Mouse (Mus musculus): ENCODE data around the gene Tmem163. TPM values are rescaled to one million over a fixed set of nuclear protein-coding genes. Genes with fewer than 3 reads are reported as not detected.

Gene Tmem163
- polyA plus RNA-seq, 1 experiment from 2014 or later: 0.84 TPM

GRCm38 (mm10) chr1:127513140-127513539 is 166.2 kb downstream of the Tmem163 start:
- no peak overlapping the region for H3K4me2 ChIP-seq (ENCODE audit: low read length)
- no peaks in the 10 kb centered on the region for H3K36me3 ChIP-seq (ENCODE audit: control insufficient read depth, insufficient read depth, low read length)
- ATAC-seq (replicated peaks; ENCODE audit: low FRiP score, low TSS enrichment, low read depth) (no peak), DNase-seq (ENCODE audit: low spot score) (no peak)
- H3K4me3 ChIP-seq (ENCODE audit: low read depth, low read length): no peak overlapping the region
- H3K9ac ChIP-seq (ENCODE audit: low read length): no peak overlapping the region
- H3K4me1 ChIP-seq (replicated peaks; ENCODE audit: control insufficient read depth, insufficient read depth, low read length): no peaks in the 10 kb centered on the region
- no peak overlapping the region for H3K27ac ChIP-seq (ENCODE audit: low read depth)
- H3K9me3 ChIP-seq (ENCODE audit: control insufficient read depth, low read length): no peaks in the 10 kb centered on the region
- H3K27me3 ChIP-seq (replicated peaks; ENCODE audit: control insufficient read depth, insufficient read depth, low read length): no peaks in the 10 kb centered on the region
- WGBS: 84% methylated on average over 8 of the region's 8 CpGs

- no peak overlapping the region for H3K4me3 ChIP-seq (ENCODE audit: low read depth, low read length)
- DNase-seq (ENCODE audit: low spot score): no peak
- no peaks in the 10 kb centered on the region for H3K4me1 ChIP-seq (replicated peaks; ENCODE audit: control insufficient read depth, insufficient read depth, low read length)
- no peak overlapping the region for H3K9ac ChIP-seq (ENCODE audit: low read length)
- no peaks in the 10 kb centered on the region for H3K27me3 ChIP-seq (replicated peaks; ENCODE audit: control insufficient read depth, insufficient read depth, low read length)
- no peaks in the 10 kb centered on the region for H3K9me3 ChIP-seq (ENCODE audit: control insufficient read depth, low read length)
- no peak overlapping the region for H3K27ac ChIP-seq (ENCODE audit: low read depth)
- WGBS: 77% methylated on average over 6 of the region's 6 CpGs
- no peak overlapping the region for H3K4me2 ChIP-seq (ENCODE audit: low read length)
- no peak for ATAC-seq (replicated peaks; ENCODE audit: low FRiP score, low TSS enrichment, low read depth)
- no peaks in the 10 kb centered on the region for H3K36me3 ChIP-seq (ENCODE audit: control insufficient read depth, insufficient read depth, low read length)
These were observed 166.6 kb downstream of the Tmem163 start for GRCm38 (mm10) chr1:127512709-127513108.

- Histone ChIP-seq H3K4me2 (ENCODE audit: low read length) (no peak overlapping the region), H3K27ac (ENCODE audit: low read depth) (no peak overlapping the region), H3K9me3 (ENCODE audit: control insufficient read depth, low read length) (no peaks in the 10 kb centered on the region), H3K4me3 (ENCODE audit: low read depth, low read length) (no peak overlapping the region), H3K4me1 (replicated peaks; ENCODE audit: control insufficient read depth, insufficient read depth, low read length) (no peaks in the 10 kb centered on the region), H3K9ac (ENCODE audit: low read length) (no peak overlapping the region), H3K36me3 (ENCODE audit: control insufficient read depth, insufficient read depth, low read length) (no peaks in the 10 kb centered on the region), H3K27me3 (replicated peaks; ENCODE audit: control insufficient read depth, insufficient read depth, low read length) (no peaks in the 10 kb centered on the region)
- 82% methylated on average over 6 of the region's 6 CpGs for WGBS
- DNase-seq (ENCODE audit: low spot score) (no peak), ATAC-seq (replicated peaks; ENCODE audit: low FRiP score, low TSS enrichment, low read depth) (no peak)
These were observed 168.0 kb downstream of the Tmem163 start for GRCm38 (mm10) chr1:127511362-127511761.

GRCm38 (mm10) chr1:127508921-127509320 is 170.4 kb downstream of the Tmem163 start:
- no peak for ATAC-seq (replicated peaks; ENCODE audit: low FRiP score, low TSS enrichment, low read depth)

GRCm38 (mm10) chr1:127508067-127508739 is 171.1 kb downstream of the Tmem163 start:
- Histone ChIP-seq H3K27ac (ENCODE audit: low read depth) (no peak overlapping the region), H3K9me3 (ENCODE audit: control insufficient read depth, low read length) (no peaks in the 10 kb centered on the region), H3K36me3 (ENCODE audit: control insufficient read depth, insufficient read depth, low read length) (no peaks in the 10 kb centered on the region), H3K4me3 (ENCODE audit: low read depth, low read length) (no peak overlapping the region), H3K4me2 (ENCODE audit: low read length) (no peak overlapping the region), H3K9ac (ENCODE audit: low read length) (no peak overlapping the region), H3K4me1 (replicated peaks; ENCODE audit: control insufficient read depth, insufficient read depth, low read length) (no peaks in the 10 kb centered on the region), H3K27me3 (replicated peaks; ENCODE audit: control insufficient read depth, insufficient read depth, low read length) (no peaks in the 10 kb centered on the region)
- 79% methylated on average over 16 of the region's 16 CpGs for WGBS
- ATAC-seq (replicated peaks; ENCODE audit: low FRiP score, low TSS enrichment, low read depth) (no peak), DNase-seq (ENCODE audit: low spot score) (no peak)

More at GRCm38 (mm10) chr1:127508921-127509320, 170.4 kb downstream of the Tmem163 start:
- no peaks in the 10 kb centered on the region for H3K4me1 ChIP-seq (replicated peaks; ENCODE audit: control insufficient read depth, insufficient read depth, low read length)
- no peaks in the 10 kb centered on the region for H3K9me3 ChIP-seq (ENCODE audit: control insufficient read depth, low read length)
- H3K4me2 ChIP-seq (ENCODE audit: low read length): no peak overlapping the region
- DNase-seq (ENCODE audit: low spot score): no peak
- no peaks in the 10 kb centered on the region for H3K36me3 ChIP-seq (ENCODE audit: control insufficient read depth, insufficient read depth, low read length)
- no peak overlapping the region for H3K27ac ChIP-seq (ENCODE audit: low read depth)
- H3K27me3 ChIP-seq (replicated peaks; ENCODE audit: control insufficient read depth, insufficient read depth, low read length): no peaks in the 10 kb centered on the region
- no peak overlapping the region for H3K4me3 ChIP-seq (ENCODE audit: low read depth, low read length)
- 82% methylated on average over 8 of the region's 8 CpGs for WGBS
- H3K9ac ChIP-seq (ENCODE audit: low read length): no peak overlapping the region

GRCm38 (mm10) chr1:127507042-127507650 is 172.2 kb downstream of the Tmem163 start:
- Histone ChIP-seq H3K4me3 (ENCODE audit: low read depth, low read length) (no peak overlapping the region), H3K9ac (ENCODE audit: low read length) (no peak overlapping the region), H3K4me2 (ENCODE audit: low read length) (no peak overlapping the region), H3K36me3 (ENCODE audit: control insufficient read depth, insufficient read depth, low read length) (no peaks in the 10 kb centered on the region), H3K27me3 (replicated peaks; ENCODE audit: control insufficient read depth, insufficient read depth, low read length) (no peaks in the 10 kb centered on the region), H3K27ac (ENCODE audit: low read depth) (no peak overlapping the region), H3K4me1 (replicated peaks; ENCODE audit: control insufficient read depth, insufficient read depth, low read length) (no peaks in the 10 kb centered on the region), H3K9me3 (ENCODE audit: control insufficient read depth, low read length) (no peaks in the 10 kb centered on the region)
- DNase-seq (ENCODE audit: low spot score) (no peak), ATAC-seq (replicated peaks; ENCODE audit: low FRiP score, low TSS enrichment, low read depth) (no peak)
- WGBS: 79% methylated on average over 10 of the region's 10 CpGs

- WGBS: 79% methylated on average over 17 of the region's 17 CpGs
- H3K4me1 ChIP-seq (replicated peaks; ENCODE audit: control insufficient read depth, insufficient read depth, low read length): no peaks in the 10 kb centered on the region
- H3K27me3 ChIP-seq (replicated peaks; ENCODE audit: control insufficient read depth, insufficient read depth, low read length): no peaks in the 10 kb centered on the region
- DNase-seq (ENCODE audit: low spot score) (no peak), ATAC-seq (replicated peaks; ENCODE audit: low FRiP score, low TSS enrichment, low read depth) (no peak)
- no peak overlapping the region for H3K4me3 ChIP-seq (ENCODE audit: low read depth, low read length)
- no peaks in the 10 kb centered on the region for H3K36me3 ChIP-seq (ENCODE audit: control insufficient read depth, insufficient read depth, low read length)
- H3K9me3 ChIP-seq (ENCODE audit: control insufficient read depth, low read length): no peaks in the 10 kb centered on the region
- no peak overlapping the region for H3K9ac ChIP-seq (ENCODE audit: low read length)
- H3K27ac ChIP-seq (ENCODE audit: low read depth): no peak overlapping the region
- no peak overlapping the region for H3K4me2 ChIP-seq (ENCODE audit: low read length)
These were observed 178.6 kb downstream of the Tmem163 start for GRCm38 (mm10) chr1:127500701-127501100.

GRCm38 (mm10) chr1:127500219-127500618 is 179.1 kb downstream of the Tmem163 start:
- H3K4me3 ChIP-seq (ENCODE audit: low read depth, low read length): no peak overlapping the region
- no peak overlapping the region for H3K9ac ChIP-seq (ENCODE audit: low read length)
- H3K4me2 ChIP-seq (ENCODE audit: low read length): no peak overlapping the region
- H3K36me3 ChIP-seq (ENCODE audit: control insufficient read depth, insufficient read depth, low read length): no peaks in the 10 kb centered on the region
- 9% methylated on average over 8 of the region's 8 CpGs for WGBS
- H3K27ac ChIP-seq (ENCODE audit: low read depth): no peak overlapping the region
- peak; percentile 88 for DNase-seq (ENCODE audit: low spot score)
- no peaks in the 10 kb centered on the region for H3K27me3 ChIP-seq (replicated peaks; ENCODE audit: control insufficient read depth, insufficient read depth, low read length)
- no peak for ATAC-seq (replicated peaks; ENCODE audit: low FRiP score, low TSS enrichment, low read depth)
- H3K9me3 ChIP-seq (ENCODE audit: control insufficient read depth, low read length): no peaks in the 10 kb centered on the region
- H3K4me1 ChIP-seq (replicated peaks; ENCODE audit: control insufficient read depth, insufficient read depth, low read length): no peaks in the 10 kb centered on the region

- Histone ChIP-seq H3K27ac (ENCODE audit: low read depth) (no peak overlapping the region), H3K36me3 (ENCODE audit: control insufficient read depth, insufficient read depth, low read length) (no peaks in the 10 kb centered on the region), H3K9me3 (ENCODE audit: control insufficient read depth, low read length) (no peaks in the 10 kb centered on the region), H3K27me3 (replicated peaks; ENCODE audit: control insufficient read depth, insufficient read depth, low read length) (no peaks in the 10 kb centered on the region), H3K9ac (ENCODE audit: low read length) (no peak overlapping the region), H3K4me1 (replicated peaks; ENCODE audit: control insufficient read depth, insufficient read depth, low read length) (no peaks in the 10 kb centered on the region), H3K4me2 (ENCODE audit: low read length) (no peak overlapping the region), H3K4me3 (ENCODE audit: low read depth, low read length) (no peak overlapping the region)
- ATAC-seq (replicated peaks; ENCODE audit: low FRiP score, low TSS enrichment, low read depth): no peak
- no peak for DNase-seq (ENCODE audit: low spot score)
- 66% methylated on average over 9 of the region's 9 CpGs for WGBS
These were observed 180.6 kb downstream of the Tmem163 start for GRCm38 (mm10) chr1:127498746-127499145.

All from intestine, embryonic 14.5 days (tissue).